Mouse (Mus musculus) MEL (cell line): Measurements from ENCODE around the gene Dhps. TPM values are rescaled to one million over a fixed set of nuclear protein-coding genes. Genes with fewer than 3 reads are reported as not detected.

Experiments
- DNase-seq: peaks from one replicate; pipeline ENCODE4 v3.0.0; 2011; ENCODE audit warnings: low read depth, low spot score
- H3K27ac ChIP-seq: 2 replicates; pipeline ENCODE4 v1.5.1; 2012; ENCODE audit warnings: low read depth, mild to moderate bottlenecking, control low read depth, low read length, moderate library complexity; ENCODE audit not compliant: control insufficient read depth
- H3K27me3 ChIP-seq, 2 experiments: fragments of 150-350 bp in 1 of 2; sonication (generic) in 1 of 2; 2 replicates each; pipeline ENCODE4 v1.6.1; 2012; ENCODE audit warnings: low read length in 2 of 2, mild to moderate bottlenecking in 2 of 2, improper control_type of control experiment in 1 of 2, moderate library complexity in 1 of 2; ENCODE audit not compliant: insufficient read depth in 2 of 2, control insufficient read depth in 1 of 2
- H3K36me3 ChIP-seq, 2 experiments: 2 replicates each; pipeline ENCODE4 v1.6.1; 2012 to 2014; ENCODE audit warnings: low read length in 2 of 2, improper control_type of control experiment in 1 of 2, inconsistent platforms in 1 of 2, mild to moderate bottlenecking in 1 of 2; ENCODE audit not compliant: insufficient read depth in 2 of 2, control insufficient read depth in 1 of 2
- H3K4me1 ChIP-seq, 2 experiments: fragments of 150-350 bp in 1 of 2; sonication (generic) in 1 of 2; 2 replicates each; pipeline ENCODE4 v1.6.1; 2012; ENCODE audit warnings: low read length in 2 of 2, improper control_type of control experiment in 1 of 2, mild to moderate bottlenecking in 1 of 2; ENCODE audit not compliant: insufficient read depth in 2 of 2, control insufficient read depth in 1 of 2
- H3K4me3 ChIP-seq, 2 experiments: fragments of 150-350 bp in 1 of 2; sonication (generic) in 1 of 2; 2 replicates each; pipeline ENCODE4 v1.5.1; 2012; ENCODE audit warnings: low read depth in 2 of 2, low read length in 2 of 2, mild to moderate bottlenecking in 2 of 2, moderate library complexity in 2 of 2, control low read depth in 1 of 2, improper control_type of control experiment in 1 of 2; ENCODE audit not compliant: control insufficient read depth in 1 of 2, insufficient read depth in 1 of 2
- H3K79me2 ChIP-seq: 2 replicates; pipeline ENCODE4 v1.6.1; 2012; ENCODE audit warnings: mild to moderate bottlenecking, low read length, moderate library complexity; ENCODE audit not compliant: control insufficient read depth, poor library complexity, insufficient read depth
- H3K9ac ChIP-seq: 2 replicates; pipeline ENCODE4 v1.6.1; 2012; ENCODE audit warnings: low read depth, mild to moderate bottlenecking, control low read depth, low read length, moderate library complexity; ENCODE audit not compliant: control insufficient read depth, poor library complexity, severe bottlenecking
- H3K9me3 ChIP-seq: fragments of 150-350 bp; sonication (generic); replicated peaks from 2 replicates; pipeline ENCODE4 v1.6.1; 2012; ENCODE audit warnings: mild to moderate bottlenecking, low read length, improper control_type of control experiment, moderate library complexity; ENCODE audit not compliant: insufficient read depth
- CHD1 ChIP-seq: IDR thresholded peaks from 2 replicates; pipeline ENCODE4 v1.6.1; 2012; ENCODE audit warnings: low read depth, mild to moderate bottlenecking, inconsistent platforms, low read length, improper control_type of control experiment
- CTCF ChIP-seq, 3 experiments: IDR thresholded peaks in 2 of 3; conservative IDR thresholded peaks in 1 of 3; 2 replicates each; pipeline ENCODE4 v1.5.1; 2011 to 2012; ENCODE audit warnings: low read length in 3 of 3, low read depth in 2 of 3, mild to moderate bottlenecking in 2 of 3, improper control_type of control experiment in 1 of 3, inconsistent platforms in 1 of 3, mixed read lengths in 1 of 3, moderate library complexity in 1 of 3; ENCODE audit not compliant: control insufficient read depth in 1 of 3, insufficient read depth in 1 of 3, poor library complexity in 1 of 3, severe bottlenecking in 1 of 3
- ELF1 ChIP-seq: IDR thresholded peaks from 2 replicates; pipeline ENCODE4 v1.6.1; 2014; ENCODE audit warnings: low read depth, mild to moderate bottlenecking, inconsistent platforms, low read length, improper control_type of control experiment, moderate library complexity
- EP300 ChIP-seq, 2 experiments: IDR thresholded peaks; 2 replicates each; pipeline ENCODE4 v1.6.1; 2011; ENCODE audit warnings: improper control_type of control experiment in 2 of 2, low read length in 2 of 2, low read depth in 1 of 2, mild to moderate bottlenecking in 1 of 2
- GATA1 ChIP-seq: IDR thresholded peaks from 2 replicates; pipeline ENCODE4 v1.6.1; 2011; ENCODE audit warnings: low read depth, low read length, improper control_type of control experiment
- HCFC1 ChIP-seq: IDR thresholded peaks from 2 replicates; pipeline ENCODE4 v1.6.1; 2012; ENCODE audit warnings: low read depth, mild to moderate bottlenecking, inconsistent platforms, low read length, improper control_type of control experiment, moderate library complexity
- JUND ChIP-seq: IDR thresholded peaks from 2 replicates; pipeline ENCODE4 v1.6.1; 2011; ENCODE audit warnings: low read depth, mild to moderate bottlenecking, improper control_type of control experiment, low read length
- KAT2A ChIP-seq: conservative IDR thresholded peaks from 2 replicates; pipeline ENCODE4 v1.6.1; 2012; ENCODE audit warnings: low read depth, low read length, improper control_type of control experiment, inconsistent platforms
- MAZ ChIP-seq: IDR thresholded peaks from 2 replicates; pipeline ENCODE4 v1.6.1; 2012; ENCODE audit warnings: low read depth, mild to moderate bottlenecking, inconsistent platforms, low read length, improper control_type of control experiment
- MEF2A ChIP-seq: IDR thresholded peaks from 2 replicates; pipeline ENCODE4 v1.6.1; 2014; ENCODE audit warnings: low read depth, mild to moderate bottlenecking, inconsistent platforms, low read length, improper control_type of control experiment; ENCODE audit not compliant: poor library complexity, insufficient replicate concordance, severe bottlenecking; ENCODE audit errors: extremely low read depth
- MXI1 ChIP-seq: IDR thresholded peaks from 2 replicates; pipeline ENCODE4 v1.6.1; 2011; ENCODE audit warnings: mild to moderate bottlenecking, low read depth, low read length, improper control_type of control experiment
- MYB ChIP-seq: IDR thresholded peaks from 2 replicates; pipeline ENCODE4 v1.6.1; 2011; ENCODE audit warnings: mild to moderate bottlenecking, low read depth, low read length, improper control_type of control experiment
- NRF1 ChIP-seq: IDR thresholded peaks from 2 replicates; pipeline ENCODE4 v1.6.1; 2014; ENCODE audit warnings: low read depth, mild to moderate bottlenecking, inconsistent platforms, low read length, improper control_type of control experiment, moderate library complexity; ENCODE audit not compliant: poor library complexity, insufficient read depth, severe bottlenecking
- RAD21 ChIP-seq: IDR thresholded peaks from 2 replicates; pipeline ENCODE4 v1.6.1; 2011; ENCODE audit warnings: mild to moderate bottlenecking, low read depth, low read length, improper control_type of control experiment
- SMC3 ChIP-seq: IDR thresholded peaks from 2 replicates; pipeline ENCODE4 v1.6.1; 2011; ENCODE audit warnings: low read depth, low read length, improper control_type of control experiment
- TAL1 ChIP-seq: IDR thresholded peaks from 2 replicates; pipeline ENCODE4 v1.6.1; 2012; ENCODE audit warnings: mild to moderate bottlenecking, inconsistent platforms, low read length, moderate library complexity, mixed read lengths
- TCF12 ChIP-seq: IDR thresholded peaks from 2 replicates; pipeline ENCODE4 v1.6.1; 2014; ENCODE audit warnings: low read depth, mild to moderate bottlenecking, inconsistent platforms, low read length, improper control_type of control experiment, moderate library complexity
- UBTF ChIP-seq: IDR thresholded peaks from 2 replicates; pipeline ENCODE4 v1.6.1; 2012; ENCODE audit warnings: low read depth, mild to moderate bottlenecking, inconsistent platforms, low read length, improper control_type of control experiment, moderate library complexity, borderline replicate concordance; ENCODE audit not compliant: insufficient read depth
- polyA plus RNA-seq, 2 experiments: library from polyadenylated mRNA; stranded (reverse) in 1 of 2; unstranded in 1 of 2; fragments of >175 nt in 1 of 2; fragments of >200 nt in 1 of 2; gene quantifications; 2 replicates each; pipeline versions ENCODE4 v1.2.1 to v1.2.4; 2012; ENCODE audit warnings: low replicate concordance in 2 of 2, low read depth in 1 of 2; ENCODE audit not compliant: insufficient read length in 2 of 2, insufficient read depth in 1 of 2, missing spikeins in 1 of 2
- total RNA-seq: library from RNA; depleted of rRNA; stranded (reverse); fragments of 300-350 nt; gene quantifications from 2 replicates; pipeline ENCODE4 v1.2.3, GENCODE M21; 2012

Gene Dhps
- total and polyA plus RNA-seq, 3 experiments = 44.6 to 68.3 TPM; not detected in 1

DNA sequence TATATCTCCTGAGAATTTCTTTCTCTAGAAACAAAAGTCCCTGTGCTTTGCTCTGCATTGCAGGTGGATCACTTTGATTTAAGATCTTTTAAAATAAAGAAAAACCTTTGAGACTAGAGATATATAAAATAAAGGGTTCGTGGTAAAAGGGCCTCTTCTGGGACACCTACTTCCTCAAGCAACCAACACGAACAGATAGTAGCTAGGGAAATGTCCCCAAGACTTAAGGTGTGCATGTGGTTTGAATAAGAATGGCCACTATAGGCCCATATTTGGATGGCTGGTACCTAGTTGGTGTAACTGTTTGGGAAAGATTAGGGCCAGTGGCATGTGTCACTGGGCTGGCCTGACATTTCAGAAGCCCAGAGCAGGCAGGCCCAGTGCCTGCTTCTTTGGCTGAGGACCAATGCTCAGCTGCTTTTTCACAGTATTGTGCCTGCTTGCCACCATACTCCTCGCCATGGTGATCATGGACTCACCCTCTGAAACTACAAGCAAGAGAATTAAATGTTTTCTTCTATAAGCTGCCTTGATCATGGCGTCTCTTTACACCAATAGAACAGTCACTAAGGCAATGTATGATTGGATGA is 28.6 kb downstream of the Dhps start:
- H3K27ac ChIP-seq = 0 out of 2 replicates have a peak overlapping the region, but pooled peaks have one; percentile 6

DNA sequence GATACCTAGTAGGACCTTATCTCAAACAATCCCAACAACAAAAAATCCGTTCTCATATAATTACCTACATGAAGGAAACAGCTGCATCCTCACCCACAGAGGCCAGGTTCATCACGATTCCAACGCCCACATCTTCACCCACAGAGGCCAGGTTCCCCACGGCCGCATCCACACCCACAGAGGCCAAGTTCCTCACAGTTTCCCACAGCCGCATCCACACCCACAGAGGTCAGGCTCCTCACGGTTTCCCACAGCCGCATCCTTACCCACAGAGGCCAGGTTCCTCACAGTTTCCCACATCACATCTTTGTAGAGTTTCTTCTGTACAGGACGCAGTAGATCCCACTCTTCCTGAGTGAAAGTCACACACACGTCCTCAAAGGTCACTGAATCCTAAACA is 41.7 kb downstream of the Dhps start:
- no peak for TF ChIP-seq RAD21
- no peaks in the 10 kb centered on the region for H3K36me3 ChIP-seq
- H3K4me1 ChIP-seq = no peaks in the 10 kb centered on the region
- H3K27me3 ChIP-seq = no peaks in the 10 kb centered on the region
- no peak overlapping the region for H3K4me3 ChIP-seq
- H3K9ac ChIP-seq = no peak overlapping the region
- H3K9me3 ChIP-seq = no peaks in the 10 kb centered on the region
- no peak for DNase-seq
- H3K27ac ChIP-seq = no peak overlapping the region
- H3K79me2 ChIP-seq = no peaks in the 10 kb centered on the region

More for the DNA sequence above, 28.6 kb downstream of the Dhps start:
- Histone ChIP-seq H3K79me2 (no peaks in the 10 kb centered on the region), H3K9ac (no peak overlapping the region), H3K27me3 (no peaks in the 10 kb centered on the region), H3K4me3 (no peak overlapping the region), H3K4me1 (peaks cover 0 to 3% of the 10 kb centered on the region in 2 experiments; a peak in 1 of 4 replicates), H3K36me3 (peaks cover 0 to 3% of the 10 kb centered on the region in 2 experiments; a peak in 1 of 4 replicates), H3K9me3 (no peaks in the 10 kb centered on the region; the same call in 1 of the 2 replicates)
- TF ChIP-seq ELF1 (0 out of 2 replicates have a peak, but pooled peaks have one; percentile 19), KAT2A (no peak), MEF2A (no peak), TAL1 (peak; percentile 41), SMC3 (no peak), GATA1 (peak; percentile 76), CHD1 (no peak), NRF1 (no peak), HCFC1 (no peak), RAD21 (no peak), EP300 (IDR thresholded peaks at IDR 0.05; ENCODE audit: low read depth in 1 of 2, low read length in 2 of 2) (peak in 1 of 2 experiments; percentile 42; a peak in 1 of 4 replicates)
- peak; percentile 74 for DNase-seq

DNA sequence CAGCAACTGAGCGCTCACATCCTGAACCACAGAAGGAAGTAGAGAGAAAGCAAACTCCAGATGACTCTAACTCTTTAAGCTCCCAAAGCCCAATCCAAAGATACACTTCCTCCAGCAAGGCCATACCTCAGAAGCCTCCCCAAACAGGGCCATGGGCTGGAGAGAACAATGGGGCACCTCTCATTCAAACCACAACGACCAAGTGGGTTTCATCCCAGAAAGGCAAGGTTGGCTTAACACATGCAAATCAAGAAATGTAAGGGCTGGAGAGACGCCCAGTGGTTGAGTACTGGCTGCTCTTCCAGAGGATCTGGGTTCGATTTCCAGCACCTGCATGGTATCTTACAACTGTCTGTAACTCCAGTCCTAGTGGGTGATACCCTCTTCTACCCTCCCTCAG is 43.9 kb downstream of the Dhps start:
- no peaks in the 10 kb centered on the region for H3K79me2 ChIP-seq
- TF ChIP-seq CTCF (IDR thresholded peaks at IDR 0.05 in 2 of 3, conservative IDR thresholded peaks at IDR 0.05 in 1 of 3; ENCODE audit: control insufficient read depth in 1 of 3, insufficient read depth in 1 of 3, low read depth in 2 of 3, low read length in 3 of 3, poor library complexity in 1 of 3, severe bottlenecking in 1 of 3) (no peak), RAD21 (no peak), UBTF (no peak), HCFC1 (no peak), MXI1 (no peak), CHD1 (no peak), MAZ (no peak), EP300 (IDR thresholded peaks at IDR 0.05; ENCODE audit: low read depth in 1 of 2, low read length in 2 of 2) (no peak), TCF12 (no peak), JUND (no peak), MYB (no peak)

More for the DNA sequence above, 43.9 kb downstream of the Dhps start:
- H3K36me3 ChIP-seq = no peaks in the 10 kb centered on the region
- no peak for DNase-seq
- H3K27me3 ChIP-seq = no peaks in the 10 kb centered on the region
- H3K9me3 ChIP-seq = no peaks in the 10 kb centered on the region
- H3K9ac ChIP-seq = no peak overlapping the region
- H3K4me1 ChIP-seq = no peaks in the 10 kb centered on the region
- H3K27ac ChIP-seq = no peak overlapping the region
- no peak overlapping the region for H3K4me3 ChIP-seq
